Mouse (Mus musculus) G1E (cell line): ENCODE data around the gene Gpalpp1.

Source experiments
- CTCF ChIP-seq: IDR thresholded peaks from 2 replicates; pipeline ENCODE4 v1.5.1; 2012; ENCODE audit warnings: low read depth, low read length, inconsistent platforms, mixed read lengths
- GATA1 ChIP-seq: IDR thresholded peaks from 2 replicates; pipeline ENCODE4 v1.6.1; 2012; ENCODE audit warnings: borderline replicate concordance, low read length, inconsistent platforms, mixed read lengths
- GATA2 ChIP-seq: IDR thresholded peaks from 2 replicates; pipeline ENCODE4 v1.6.1; 2012; ENCODE audit warnings: low read depth, low read length, inconsistent platforms, borderline replicate concordance
- TAL1 ChIP-seq: conservative IDR thresholded peaks from 2 replicates; pipeline ENCODE4 v1.6.1; 2012; ENCODE audit warnings: low read depth, low read length, inconsistent platforms, mixed read lengths

DNA sequence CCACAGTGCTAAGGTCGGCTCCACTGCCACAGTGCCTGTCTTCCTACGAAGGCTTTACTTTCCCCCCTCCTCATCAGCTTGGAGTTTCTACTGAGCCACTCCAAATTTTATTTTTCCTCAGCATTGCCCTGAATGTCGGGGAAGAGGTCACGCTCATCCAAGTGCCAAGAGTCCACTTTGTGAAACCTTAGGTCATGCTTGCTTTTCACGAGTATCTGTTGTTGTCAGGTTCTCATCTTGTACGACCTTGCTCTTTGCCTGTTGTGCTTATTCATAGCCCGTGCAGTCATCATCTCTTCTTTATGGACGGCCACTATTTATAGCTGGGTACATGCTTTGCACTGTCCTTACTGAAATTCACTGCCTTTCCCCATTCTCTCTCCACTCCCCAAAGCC is 12.1 kb upstream of the Gpalpp1 start:
- TF ChIP-seq CTCF (no peak), GATA2 (no peak), GATA1 (no peak), TAL1 (no peak)
